In genomic region chr7:118242309-118242708, GRCm38 (mm10) we compare ENCODE assay signal across 8 mouse cellular contexts. TPM values are rescaled to one million over a fixed set of nuclear protein-coding genes. Genes with fewer than 3 reads are reported as not detected.
A peak's percentile ranks its signal among the peaks of the same experiment; 100 is the strongest.
DNase-seq lines count a peak whose midpoint lies in the region; ATAC-seq and TF ChIP-seq lines count a peak whose summit lies in the region.

No protein-coding gene starts in this region.

- no peaks in the 10 kb centered on the region for H3K4me1 ChIP-seq in forebrain, embryonic 11.5 days (replicated peaks; ENCODE audit: control insufficient read depth, insufficient read depth, low read length)
- H3K4me1 ChIP-seq in liver, embryonic 13.5 days (replicated peaks), result peaks cover 47% of the 10 kb centered on the region

- intact Hi-C loops in gastrocnemius, adult 2 months (cut with DNase I), result loop anchor here (5.0 kb wide), 1 partner anchor 55 kb away; no protein-coding TSS in a partner anchor
- intact Hi-C loops in gastrocnemius, postnatal 36 days (cut with DNase I), result no loop called here

- no peak for ATAC-seq in forebrain, embryonic 11.5 days (replicated peaks; ENCODE audit: low FRiP score)
- no peak for ATAC-seq in liver, embryonic 13.5 days (ENCODE audit: low read depth)

- peak overlapping the region; percentile 93 for H3K4me3 ChIP-seq in gastrocnemius, adult 2 months
- peak overlapping the region; percentile 88 for H3K4me3 ChIP-seq in forebrain, embryonic 11.5 days (ENCODE audit: low read depth, low read length)
- H3K4me3 ChIP-seq in liver, embryonic 13.5 days (replicated peaks), result peak overlapping the region; percentile 83

- H3K27ac ChIP-seq in gastrocnemius, adult 2 months, result peak overlapping the region; percentile 99
- no peak overlapping the region for H3K27ac ChIP-seq in forebrain, embryonic 11.5 days (ENCODE audit: low read depth, low read length)
- H3K27ac ChIP-seq in liver, embryonic 13.5 days, result peak overlapping the region; percentile 97

- DNase-seq in gastrocnemius, adult 2 months, result no peak
- no peak for DNase-seq in gastrocnemius, adult 18-20 months (ENCODE audit: low spot score)
- DNase-seq in 3T3-L1 (ENCODE audit: low read depth, low spot score), result peak; percentile 8
- no peak for DNase-seq in forebrain, embryonic 11.5 days (ENCODE audit: low spot score)
- DNase-seq in liver, embryonic 13.5 days, result no peak
- no peak for DNase-seq in gastrocnemius, postnatal 36 days
- DNase-seq in thymus, postnatal 36 days, result no peak
- no peak for DNase-seq in layer of hippocampus, postnatal 14 days (ENCODE audit: low spot score in 2 of 2)

- H3K27me3 ChIP-seq in forebrain, embryonic 11.5 days (ENCODE audit: control insufficient read depth, insufficient read depth, low read length), result no peaks in the 10 kb centered on the region
- H3K27me3 ChIP-seq in liver, embryonic 13.5 days, result no peaks in the 10 kb centered on the region

- no peaks in the 10 kb centered on the region for H3K36me3 ChIP-seq in forebrain, embryonic 11.5 days (ENCODE audit: control insufficient read depth, insufficient read depth, low read length)
- no peaks in the 10 kb centered on the region for H3K36me3 ChIP-seq in liver, embryonic 13.5 days

- peak overlapping the region; percentile 94 for H3K9ac ChIP-seq in forebrain, embryonic 11.5 days (ENCODE audit: low read length)
- peak overlapping the region; percentile 96 for H3K9ac ChIP-seq in liver, embryonic 13.5 days

- WGBS in forebrain, embryonic 11.5 days, result 30% methylated on average over 6 of the region's 6 CpGs
- 15% methylated on average over 6 of the region's 6 CpGs for WGBS in liver, embryonic 13.5 days (ENCODE audit: insufficient replicate concordance)

- TF ChIP-seq CTCF in gastrocnemius, adult 2 months (IDR thresholded peaks at IDR 0.05), result no peak

- H3K4me2 ChIP-seq in forebrain, embryonic 11.5 days (ENCODE audit: low read depth, low read length, severe bottlenecking), result peak overlapping the region; percentile 73
- peak overlapping the region; percentile 81 for H3K4me2 ChIP-seq in liver, embryonic 13.5 days

- no peaks in the 10 kb centered on the region for H3K9me3 ChIP-seq in forebrain, embryonic 11.5 days (ENCODE audit: control insufficient read depth, low read length)
- H3K9me3 ChIP-seq in liver, embryonic 13.5 days (replicated peaks), result no peaks in the 10 kb centered on the region

RNA-seq across cellular contexts. Expression of gene Smg1, which starts 1.2 kb away (rescaled TPM):
- 10 to 100 TPM; 31.1 to 32.6 TPM for total RNA-seq in gastrocnemius, adult 2 months (2021)
- 10 to 100 TPM; 19.5 to 23.6 TPM for total RNA-seq in gastrocnemius, adult 18-20 months (2021)
- 20.0 and 22.4 TPM in 2 replicates for polyA plus RNA-seq in forebrain, embryonic 11.5 days (2014; fragmentation: Nextera tagmentation; extraction: Ambion mirVana)
- polyA plus RNA-seq in liver, embryonic 13.5 days (2015; fragmentation: Nextera tagmentation; extraction: Ambion mirVana), result 5.8 and 6.0 TPM in 2 replicates
- total RNA-seq in gastrocnemius, postnatal 36 days (2021), result 10 to 100 TPM; 22.7 to 24.1 TPM
- 10 to 100 TPM; 69.4 to 73.2 TPM for total RNA-seq in layer of hippocampus, postnatal 14 days (2021)
